Mouse (Mus musculus) spleen, adult 2 months (tissue): ENCODE results near the gene Wwox. TPM values are rescaled to one million over a fixed set of nuclear protein-coding genes. Genes with fewer than 3 reads are reported as not detected.

ENCODE experiments used
- DNase-seq, 2 experiments: peaks; one replicate each; pipeline versions ENCODE4 v3.0.0 to v3.0.0-alpha.2; 2012 to 2021; ENCODE audit warnings: low spot score in 2 of 2, low read depth in 1 of 2
- H3K27ac ChIP-seq: fragments of 200-500 bp; 2 replicates; pipeline ENCODE4 v1.5.1; 2012; ENCODE audit warnings: low read length, inconsistent platforms; ENCODE audit not compliant: insufficient read depth
- H3K27me3 ChIP-seq: fragments of 200-500 bp; 2 replicates; pipeline ENCODE4 v1.6.1; 2012; ENCODE audit warnings: mild to moderate bottlenecking, moderate library complexity, low read length, inconsistent platforms; ENCODE audit not compliant: control insufficient read depth, insufficient read depth
- H3K36me3 ChIP-seq: fragments of 200-500 bp; 2 replicates; pipeline ENCODE4 v1.6.1; 2012; ENCODE audit warnings: mild to moderate bottlenecking, low read length, inconsistent platforms; ENCODE audit not compliant: control insufficient read depth, insufficient read depth
- H3K4me1 ChIP-seq: fragments of 200-500 bp; 2 replicates; pipeline ENCODE4 v1.6.1; 2011; ENCODE audit warnings: inconsistent platforms; ENCODE audit not compliant: control insufficient read depth, insufficient read depth, insufficient read length
- H3K4me3 ChIP-seq: fragments of 200-500 bp; 2 replicates; pipeline ENCODE4 v1.5.1; 2011; ENCODE audit warnings: mild to moderate bottlenecking, inconsistent platforms; ENCODE audit not compliant: insufficient read depth, insufficient read length; ENCODE audit errors: extremely low read depth
- CTCF ChIP-seq: fragments of 200-500 bp; IDR thresholded peaks from 2 replicates; pipeline ENCODE4 v1.5.1; 2011; ENCODE audit warnings: mild to moderate bottlenecking, inconsistent platforms; ENCODE audit not compliant: insufficient read depth, insufficient read length, insufficient replicate concordance; ENCODE audit errors: extremely low read depth
- POLR2A ChIP-seq: fragments of 200-500 bp; IDR thresholded peaks from 2 replicates; pipeline ENCODE4 v1.6.1; 2011; ENCODE audit warnings: low read depth, low read length, inconsistent platforms
- WGBS: fragments of 180-500 bp; shearing (Covaris S2); methylation state at CpG from one replicate; pipeline ENCODE4 v1.1.7; 2018; 5-methylcytosine and 5-hydroxymethylcytosine counted together
- polyA plus RNA-seq: library from polyadenylated mRNA; depleted of rRNA; stranded (reverse); fragments of >200 nt; gene quantifications from 2 replicates; pipeline ENCODE4 v1.2.3, GENCODE M21; 2012

Gene Wwox
- polyA plus RNA-seq, 1 experiment: 3.8 TPM

- no peak for DNase-seq
- H3K4me1 ChIP-seq: no peaks in the 10 kb centered on the region
- TF ChIP-seq CTCF: no peak
- no peak for TF ChIP-seq POLR2A
- no peaks in the 10 kb centered on the region for H3K36me3 ChIP-seq
- H3K27ac ChIP-seq: no peak overlapping the region
- H3K4me3 ChIP-seq: no peak overlapping the region
- WGBS: 69% methylated on average over 26 of the region's 26 CpGs
- H3K27me3 ChIP-seq: no peaks in the 10 kb centered on the region
These were observed 152.1 kb downstream of the Wwox start for GRCm38 (mm10) chr8:114591296-114592280.

- Histone ChIP-seq H3K27ac (no peak overlapping the region), H3K4me3 (no peak overlapping the region), H3K27me3 (no peaks in the 10 kb centered on the region), H3K4me1 (no peaks in the 10 kb centered on the region), H3K36me3 (no peaks in the 10 kb centered on the region)
- no peak for TF ChIP-seq CTCF
- TF ChIP-seq POLR2A: no peak
- WGBS: 85% methylated on average over 19 of the region's 19 CpGs
- no peak for DNase-seq
These were observed 154.1 kb downstream of the Wwox start for GRCm38 (mm10) chr8:114593424-114594157.

GRCm38 (mm10) chr8:114594811-114595210, 155.4 kb downstream of the Wwox start:
- Histone ChIP-seq H3K4me1 (no peaks in the 10 kb centered on the region), H3K36me3 (no peaks in the 10 kb centered on the region), H3K27ac (no peak overlapping the region), H3K4me3 (no peak overlapping the region), H3K27me3 (no peaks in the 10 kb centered on the region)
- TF ChIP-seq CTCF (no peak), POLR2A (no peak)
- 71% methylated on average over 5 of the region's 5 CpGs for WGBS
- DNase-seq: no peak

- Histone ChIP-seq H3K4me3 (no peak overlapping the region), H3K27ac (no peak overlapping the region), H3K4me1 (no peaks in the 10 kb centered on the region), H3K36me3 (no peaks in the 10 kb centered on the region), H3K27me3 (no peaks in the 10 kb centered on the region)
- no peak for DNase-seq
- WGBS: 87% methylated on average over 10 of the region's 10 CpGs
- TF ChIP-seq CTCF (no peak), POLR2A (no peak)
These were observed 160.1 kb downstream of the Wwox start for GRCm38 (mm10) chr8:114599555-114599954.

- TF ChIP-seq POLR2A (no peak), CTCF (no peak)
- Histone ChIP-seq H3K27ac (no peak overlapping the region), H3K27me3 (no peaks in the 10 kb centered on the region), H3K4me1 (no peaks in the 10 kb centered on the region), H3K4me3 (no peak overlapping the region), H3K36me3 (no peaks in the 10 kb centered on the region)
- no peak for DNase-seq
- 95% methylated on average over 11 of the region's 11 CpGs for WGBS
These were observed 160.7 kb downstream of the Wwox start for GRCm38 (mm10) chr8:114600196-114600595.

- no peak overlapping the region for H3K27ac ChIP-seq
- 77% methylated on average over 3 of the region's 4 CpGs for WGBS
- no peaks in the 10 kb centered on the region for H3K4me1 ChIP-seq
- H3K27me3 ChIP-seq: no peaks in the 10 kb centered on the region
- no peaks in the 10 kb centered on the region for H3K36me3 ChIP-seq
- no peak for DNase-seq
- H3K4me3 ChIP-seq: no peak overlapping the region
- TF ChIP-seq POLR2A (no peak), CTCF (no peak)
These were observed 163.6 kb downstream of the Wwox start for GRCm38 (mm10) chr8:114603046-114603445.
